Mouse (Mus musculus): ENCODE measurements around the gene Olfr312.
"Not testable (repeated sequence)": the region's sequence is repeated elsewhere in the genome, so short reads cannot be mapped to it uniquely, and the experiment has no call there.

Olfr312 gene

GRCm38 (mm10) chr11:58828937-58829336 is at the start of gene Olfr312:
Gene Olfr312 (plus strand): TSS chr11:58829237.
- not testable (repeated sequence) for DNase-seq (ENCODE audit: low spot score)

- DNase-seq (ENCODE audit: low spot score): no peak
Observed at GRCm38 (mm10) chr11:58782480-58783089, 46.5 kb upstream of the Olfr312 start, which contains the start of gene Olfr314. Gene Olfr314 (plus strand): TSS chr11:58782952.

- DNase-seq (ENCODE audit: low spot score): no peak
Observed at GRCm38 (mm10) chr11:58784182-58784581, 44.9 kb upstream of the Olfr312 start.

GRCm38 (mm10) chr11:58787651-58788050 is 41.4 kb upstream of the Olfr312 start:
- DNase-seq (ENCODE audit: low spot score): no peak

GRCm38 (mm10) chr11:58788346-58788745 is 40.7 kb upstream of the Olfr312 start:
- DNase-seq (ENCODE audit: low spot score): no peak

- no peak for DNase-seq (ENCODE audit: low spot score)
Observed at GRCm38 (mm10) chr11:58789532-58789931, 39.5 kb upstream of the Olfr312 start.

DNA sequence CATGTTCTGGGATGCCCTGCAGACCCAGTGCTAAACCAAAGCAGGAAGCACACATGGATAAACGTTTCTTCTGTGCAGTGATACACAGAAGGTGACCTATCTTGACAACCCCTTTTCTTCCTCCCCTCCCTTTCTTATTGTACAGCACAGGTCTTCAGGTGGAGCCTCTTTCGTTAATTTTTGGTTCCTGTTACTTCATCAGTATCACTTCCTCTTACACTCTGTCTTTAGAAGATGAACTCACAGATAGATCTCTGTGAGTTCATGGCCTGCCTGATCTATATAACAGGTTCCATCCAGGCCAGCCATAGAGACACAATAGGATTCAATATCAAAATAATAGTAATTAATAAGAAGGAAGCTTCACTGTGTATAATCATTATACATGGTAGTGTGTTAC is 39.0 kb upstream of the Olfr312 start:
- no peak for DNase-seq (ENCODE audit: low spot score)

GRCm38 (mm10) chr11:58790646-58791045 is 38.4 kb upstream of the Olfr312 start:
- no peak for DNase-seq (ENCODE audit: low spot score)

DNA sequence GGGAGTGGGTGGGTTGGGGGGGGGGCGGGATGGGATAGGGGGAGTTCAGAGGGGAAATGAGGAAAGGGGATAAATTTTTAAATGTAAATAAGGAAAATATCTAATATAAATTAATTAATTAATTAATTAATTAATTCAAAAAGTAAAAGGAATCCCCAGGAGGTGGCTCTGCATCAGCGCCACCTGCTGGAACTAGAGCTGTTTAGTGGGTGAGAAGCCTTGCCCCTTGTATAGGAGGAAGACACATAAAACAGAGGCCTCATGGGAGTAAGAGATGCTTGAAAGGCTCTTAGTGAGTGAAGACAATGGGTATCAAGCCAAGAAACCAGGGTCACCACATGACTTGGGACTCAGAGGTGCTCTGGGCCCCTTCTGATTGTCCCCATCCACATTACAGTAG is 33.2 kb upstream of the Olfr312 start:
- DNase-seq (ENCODE audit: low spot score): no peak

DNA sequence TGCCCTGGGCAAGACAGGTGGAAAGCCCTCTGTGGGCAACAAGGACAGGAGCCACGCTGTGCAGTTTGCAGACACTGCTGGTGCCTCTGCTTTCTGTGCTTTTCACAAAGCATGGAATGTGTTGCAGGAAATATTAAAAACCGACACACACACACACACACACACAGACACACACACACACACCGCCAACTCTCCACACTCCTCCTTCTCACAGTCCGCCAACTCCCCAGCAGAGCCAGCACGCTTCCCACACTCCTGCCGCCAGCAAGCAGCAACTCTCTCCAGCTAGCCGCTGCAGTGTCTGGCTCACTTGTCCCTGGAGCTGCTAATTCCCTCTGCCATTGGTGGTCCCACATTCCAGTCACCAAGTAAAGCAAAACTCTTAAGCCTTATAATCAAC is 32.2 kb upstream of the Olfr312 start:
- DNase-seq (ENCODE audit: low spot score): peak; percentile 47

- DNase-seq (ENCODE audit: low spot score): no peak
Observed at GRCm38 (mm10) chr11:58799747-58800146, 29.3 kb upstream of the Olfr312 start.

DNA sequence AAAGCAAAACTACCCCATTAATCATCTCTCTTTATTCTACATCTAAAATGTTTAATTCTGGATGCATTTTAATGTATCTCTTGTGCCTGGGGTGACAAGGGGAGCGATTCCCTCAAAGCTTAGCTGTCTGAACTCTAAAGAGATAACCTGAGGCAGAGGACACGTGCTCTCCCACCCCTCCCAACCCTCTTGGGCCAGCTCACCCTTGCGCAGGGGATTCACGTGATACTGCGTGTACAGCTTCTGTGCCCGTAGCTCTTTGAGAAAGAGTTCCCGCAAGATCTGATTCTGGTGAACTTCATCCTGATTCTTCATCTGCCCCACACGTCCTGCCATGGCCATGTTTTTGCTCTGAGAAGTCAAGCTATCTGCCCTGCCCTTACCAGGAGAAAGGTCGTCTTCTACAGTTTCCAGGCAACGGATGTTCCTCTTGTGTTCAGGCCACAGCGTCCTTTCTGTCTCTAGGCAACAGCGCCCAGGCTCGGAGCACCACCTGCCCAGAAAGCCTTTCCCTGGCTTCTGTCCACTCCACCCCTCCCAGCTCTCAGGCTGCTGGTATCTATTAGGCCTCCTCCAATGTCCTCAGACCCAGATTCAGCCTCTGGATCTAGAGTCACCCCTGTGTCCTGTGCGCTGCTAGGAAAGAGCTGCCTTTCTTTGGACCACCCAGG is 27.3 kb upstream of the Olfr312 start, which contains the start of gene Fam183b:
TSS of gene Fam183b (minus strand) at position 403 of the 671 bp plus-strand sequence.
- DNase-seq (ENCODE audit: low spot score): no peak

DNA sequence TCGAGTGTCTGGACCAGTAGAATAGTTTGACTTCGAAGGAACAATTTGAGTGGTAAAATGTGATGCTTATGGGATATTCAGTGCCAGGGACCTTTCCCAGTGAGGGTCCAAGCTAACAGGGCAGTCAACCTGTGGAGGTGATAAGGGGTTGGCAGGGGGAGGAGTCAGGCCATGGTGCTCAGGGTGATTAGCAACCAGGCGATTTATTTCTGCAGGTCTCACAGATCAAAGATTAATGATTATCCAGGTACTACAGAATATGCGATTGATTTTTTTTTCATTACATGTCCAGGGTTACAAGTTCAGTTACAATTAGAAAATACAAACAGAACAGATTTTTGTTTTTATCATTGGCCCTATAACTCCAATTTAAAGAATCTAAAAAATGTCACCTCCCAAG is 25.2 kb upstream of the Olfr312 start:
- no peak for DNase-seq (ENCODE audit: low spot score)

DNA sequence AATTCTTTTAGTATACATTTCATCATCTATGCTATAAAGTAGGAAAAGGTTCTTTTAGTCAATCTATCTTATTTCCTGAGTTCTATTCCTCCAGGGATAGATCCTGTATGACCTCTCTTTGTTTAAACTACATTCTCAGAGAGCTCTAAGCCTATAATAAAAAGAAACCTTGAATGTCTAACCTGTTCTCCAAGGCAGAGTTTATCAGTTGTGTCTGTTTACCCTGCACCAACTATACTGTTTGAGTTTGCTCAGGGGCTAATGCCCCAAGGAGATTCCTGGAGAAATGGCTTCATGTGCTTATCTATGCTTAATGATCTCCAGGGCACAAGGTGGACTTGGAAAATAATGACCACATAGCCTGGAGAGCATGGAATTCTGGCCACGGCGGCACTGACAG is 24.6 kb upstream of the Olfr312 start:
- no peak for DNase-seq (ENCODE audit: low spot score)

DNA sequence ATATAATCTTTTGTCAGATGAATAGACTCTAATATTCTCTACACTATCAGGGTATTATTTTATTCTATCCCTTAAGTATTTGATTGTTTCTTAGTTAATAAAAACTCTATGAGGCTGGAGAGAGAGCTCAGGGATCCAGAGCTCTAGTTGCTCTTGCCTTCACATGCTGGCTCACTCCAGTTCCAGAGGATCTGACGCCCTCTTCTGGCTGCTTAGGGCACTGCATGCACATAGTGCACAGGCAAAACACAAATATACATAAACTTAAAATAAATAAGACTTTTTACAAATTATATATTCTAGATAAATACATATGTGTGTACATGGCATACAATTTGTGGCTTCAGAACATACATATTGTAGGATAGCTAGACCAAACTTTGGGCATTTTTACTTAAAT is 17.0 kb upstream of the Olfr312 start:
- no peak for DNase-seq (ENCODE audit: low spot score)

- not testable (repeated sequence) for DNase-seq (ENCODE audit: low spot score)
Observed at GRCm38 (mm10) chr11:58814700-58815099, 14.3 kb upstream of the Olfr312 start, which contains the start of gene Olfr313. Gene Olfr313 (plus strand): TSS chr11:58815000.

GRCm38 (mm10) chr11:58815676-58816075 is 13.4 kb upstream of the Olfr312 start:
- DNase-seq (ENCODE audit: low spot score): no peak

GRCm38 (mm10) chr11:58829764-58830163 is 727 bp downstream of the Olfr312 start:
- no peak for DNase-seq (ENCODE audit: low spot score)

DNA sequence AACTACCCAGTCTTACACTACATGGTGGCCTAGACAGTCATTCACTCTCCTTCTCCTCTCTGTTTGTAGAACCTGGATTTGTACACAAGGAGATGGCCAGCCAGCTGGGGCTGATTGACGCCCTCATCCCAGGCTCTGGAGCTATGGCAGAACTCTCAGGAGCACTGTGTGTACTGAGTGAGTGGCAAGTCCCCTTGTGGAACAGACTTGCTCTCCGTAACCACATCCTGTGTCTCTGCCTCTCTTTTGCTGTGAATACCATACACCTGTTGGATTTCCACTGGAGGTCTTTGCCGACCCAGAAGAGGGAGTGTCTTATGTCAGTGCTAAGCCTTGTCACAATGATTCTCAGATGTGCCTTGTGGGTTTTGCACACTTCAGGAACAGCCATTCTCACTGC is 3.5 kb downstream of the Olfr312 start:
- DNase-seq (ENCODE audit: low spot score): not testable (repeated sequence)

DNA sequence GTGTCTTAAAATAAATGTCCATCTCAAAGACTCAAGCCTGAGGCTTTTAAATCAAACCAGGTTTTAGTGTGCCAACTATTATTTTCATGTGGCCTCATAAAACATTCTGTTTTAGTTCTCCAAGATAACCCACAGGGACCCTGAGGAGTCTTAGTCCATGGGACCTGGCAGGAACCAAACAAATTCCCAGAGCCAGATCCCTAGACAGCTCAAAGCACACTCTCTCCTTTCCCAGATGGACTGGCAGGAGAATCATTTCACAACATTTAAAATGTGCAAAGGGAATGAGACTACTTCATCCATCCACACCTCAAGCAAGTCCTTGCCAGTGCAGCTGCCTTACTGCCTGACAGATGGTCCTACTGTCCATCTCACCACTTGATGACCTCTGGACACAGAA is 9.9 kb downstream of the Olfr312 start, which contains the start of gene Olfr311:
TSS of gene Olfr311 (plus strand) at position 301 of the 400 bp plus-strand sequence.
- not testable (repeated sequence) for DNase-seq (ENCODE audit: low spot score)

- peak; percentile 75 for DNase-seq (ENCODE audit: low spot score)
Observed at GRCm38 (mm10) chr11:58846919-58847461, 18.0 kb downstream of the Olfr312 start, which contains the start of gene Gm12258. Gene Gm12258 (plus strand): TSS chr11:58847158.

DNA sequence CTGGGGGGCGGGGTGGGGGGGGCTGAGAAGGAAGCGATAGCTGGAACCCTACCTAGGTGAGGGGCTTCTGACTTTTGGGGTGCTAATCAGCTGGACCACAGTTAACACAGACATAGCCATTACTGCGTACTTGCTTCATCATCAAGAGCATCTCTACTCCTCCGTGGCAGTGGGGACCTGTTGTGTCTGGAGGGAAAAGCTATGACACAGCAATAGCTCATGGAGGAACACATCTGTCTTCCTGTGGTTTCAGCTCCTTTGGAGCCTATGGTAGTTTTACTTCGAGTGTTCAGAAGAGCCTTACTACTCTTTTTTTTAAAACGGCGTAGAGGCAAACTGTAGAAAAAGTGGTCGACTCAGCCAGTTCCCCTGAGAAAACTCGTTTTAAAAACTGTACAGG is 18.6 kb downstream of the Olfr312 start:
- DNase-seq (ENCODE audit: low spot score): no peak

DNA sequence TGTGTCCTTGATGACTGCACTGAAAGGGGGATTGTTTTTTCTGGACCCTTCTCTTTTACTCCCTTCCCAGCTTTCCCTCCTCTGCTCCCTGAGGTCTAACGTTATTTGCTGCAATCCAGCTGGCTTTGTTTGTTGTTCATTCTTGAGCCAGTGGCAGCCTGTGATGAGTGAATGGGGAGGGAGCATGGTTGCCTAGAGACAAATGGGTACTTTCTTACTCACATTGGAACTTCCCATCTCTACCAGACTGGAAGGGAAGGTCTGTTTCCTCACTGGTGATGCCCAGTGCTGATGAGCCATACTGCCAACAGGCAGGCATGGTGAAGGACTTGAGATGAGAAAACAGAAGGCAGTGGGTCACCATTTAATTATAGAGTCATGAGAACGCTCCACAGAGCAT is 20.7 kb downstream of the Olfr312 start:
- DNase-seq (ENCODE audit: low spot score): no peak
